Mouse (Mus musculus) gastrocnemius, adult 18-20 months (tissue): ENCODE measurements at regions not wholly inside any gene's neighbourhood (a gene's known extent, or its start where the extent isn't known, plus 50 kb on each side); places are given as distances from the start of the nearest gene placed in this dataset.
"Not testable (repeated sequence)": the region's sequence is repeated elsewhere in the genome, so short reads cannot be mapped to it uniquely, and the experiment has no call there.

ENCODE experiments used
- DNase-seq: peaks from one replicate; pipeline ENCODE4 v3.0.0; 2021; ENCODE audit warnings: low spot score

DNA sequence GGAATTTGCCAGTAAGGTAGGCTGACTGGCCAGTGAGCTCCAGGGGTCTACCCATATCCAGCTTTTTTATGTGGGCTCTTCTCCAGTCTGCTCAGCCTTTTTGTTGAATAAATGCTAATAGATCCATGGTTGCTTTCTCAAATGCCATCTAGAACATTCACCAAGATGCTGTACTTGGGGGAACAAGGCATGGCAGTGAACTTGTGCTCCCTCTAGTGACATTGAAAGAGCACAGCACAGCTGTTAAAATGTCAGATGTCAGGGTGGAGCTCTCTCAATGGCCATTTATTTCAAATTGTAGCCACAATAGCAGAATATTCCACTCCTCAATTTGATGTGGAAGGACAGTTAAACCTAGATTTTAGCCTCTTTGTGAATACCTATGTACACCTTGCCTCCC, 86.3 kb downstream of the Kcnk1 start:
- DNase-seq = no peak

DNA sequence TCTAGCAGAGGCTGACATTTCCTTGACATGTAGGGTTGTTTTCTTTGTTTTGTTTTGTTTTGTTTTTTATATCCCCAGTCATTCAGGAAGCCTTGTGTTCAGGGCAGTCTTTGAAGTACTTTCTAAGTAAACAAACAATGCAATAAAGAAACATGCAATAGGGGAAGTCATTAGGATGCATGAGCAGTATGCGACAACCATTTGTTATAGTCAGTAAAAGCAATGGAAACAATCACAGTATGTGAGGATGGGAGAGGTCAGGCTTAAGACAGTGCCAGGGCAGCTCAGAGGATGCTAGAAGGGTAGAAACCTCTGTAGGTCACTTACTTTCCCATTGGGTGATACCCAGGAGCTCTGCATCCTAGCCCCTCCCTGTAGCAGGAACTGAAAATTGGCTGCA, 87.9 kb downstream of the Kcnk1 start:
- no peak for DNase-seq

DNA sequence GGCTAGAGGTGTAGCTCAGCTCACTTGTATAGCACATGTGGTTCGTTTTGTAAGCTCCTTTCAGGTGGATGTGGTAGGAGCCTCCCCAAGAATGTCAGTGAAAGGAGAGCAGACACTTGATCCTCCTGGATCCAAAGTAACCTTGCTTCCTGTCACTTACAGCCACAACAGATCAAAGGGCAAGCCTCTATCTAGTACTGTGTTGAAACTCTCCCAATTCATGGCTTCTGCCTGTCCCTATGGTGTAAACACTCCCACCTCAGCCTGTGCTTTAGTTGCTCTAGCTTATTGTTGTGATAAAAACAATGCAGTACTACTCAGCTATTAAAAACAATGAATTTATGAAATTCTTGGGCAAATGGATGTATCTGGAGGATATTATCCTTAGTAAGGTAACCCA, 95.8 kb downstream of the Kcnk1 start:
- DNase-seq = no peak

DNA sequence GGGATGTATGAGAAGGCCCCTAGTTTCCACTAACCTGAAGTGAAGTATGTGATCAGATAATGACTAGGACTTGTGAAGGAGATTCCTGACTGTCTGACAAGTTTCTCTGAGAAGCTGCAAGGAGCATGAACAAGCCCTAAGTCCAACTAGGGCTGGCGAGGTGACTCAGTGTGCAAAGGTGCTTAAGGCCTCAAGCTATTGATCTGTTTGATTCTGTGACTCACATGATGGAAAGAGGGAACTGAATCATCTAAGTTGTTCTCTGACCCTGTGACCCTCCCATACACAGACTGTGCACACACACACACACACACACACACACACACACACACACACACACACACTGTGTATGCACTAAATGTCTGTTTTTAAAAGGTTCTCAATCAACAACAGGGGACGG, 99.0 kb downstream of the Kcnk1 start:
- no peak for DNase-seq

DNA sequence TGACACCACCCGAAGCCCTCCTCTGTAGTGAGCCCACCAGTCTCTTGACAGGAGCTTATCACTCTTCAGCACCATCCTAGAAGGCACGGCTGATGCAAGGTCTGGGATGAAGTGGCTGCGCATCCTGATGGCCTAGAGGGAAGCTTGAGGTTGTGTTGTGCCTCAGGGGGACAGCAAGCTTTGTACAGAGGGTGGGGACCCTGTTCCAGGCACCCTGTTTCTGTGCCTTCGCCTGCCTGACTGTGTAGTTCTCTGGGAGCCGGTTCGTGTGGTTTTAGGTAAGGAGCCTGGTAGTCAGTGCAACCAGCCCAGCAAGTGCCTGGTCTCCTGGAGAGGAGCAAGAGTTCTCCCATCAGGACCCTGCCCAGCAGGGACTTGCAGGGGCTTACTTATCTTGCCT, 101.1 kb downstream of the Kcnk1 start:
- no peak for DNase-seq

DNA sequence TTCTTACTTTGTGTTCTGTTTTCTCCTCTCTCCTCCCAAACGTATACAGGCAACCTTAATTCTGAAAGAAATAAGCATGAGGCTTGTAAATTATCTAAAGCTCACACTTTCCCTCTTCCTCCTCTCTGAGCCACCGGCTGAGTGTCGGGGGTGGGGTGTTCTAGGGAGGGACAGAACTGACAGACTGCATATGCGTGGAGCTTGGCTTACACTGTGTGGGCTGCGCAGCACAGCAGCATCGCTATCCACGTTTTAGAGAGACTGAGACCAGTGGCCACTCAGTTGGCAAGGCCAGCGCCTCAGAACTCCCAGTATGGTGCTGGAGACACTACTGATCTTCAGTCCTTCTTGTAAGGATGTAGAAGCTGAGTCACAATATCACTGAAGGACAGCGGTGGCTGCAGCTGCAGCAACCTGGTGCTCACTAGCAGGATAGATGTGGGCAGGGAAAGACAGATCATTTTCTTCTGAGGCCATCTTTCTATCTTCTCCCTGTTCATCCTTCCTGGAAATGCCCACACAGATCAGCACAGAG, 101.7 kb downstream of the Kcnk1 start:
- no peak for DNase-seq

DNA sequence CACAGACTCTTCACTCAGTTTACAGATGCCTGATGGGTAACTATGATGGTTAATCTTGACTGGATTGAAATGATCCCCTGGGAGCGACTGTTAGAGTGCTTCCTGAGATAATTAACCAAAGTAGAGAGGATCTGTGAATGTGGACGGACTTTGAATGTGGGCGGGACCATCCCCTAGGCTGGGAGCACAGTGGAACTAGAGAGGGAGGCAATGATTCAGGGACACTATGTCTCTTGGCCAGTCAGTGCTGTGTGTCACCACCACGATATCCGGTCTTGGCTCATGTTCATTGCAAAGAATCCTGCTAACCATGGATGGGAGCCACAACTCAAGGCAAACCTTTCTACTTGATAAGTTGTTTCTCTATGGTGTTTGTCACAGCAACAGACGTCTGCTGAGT, 103.9 kb downstream of the Kcnk1 start:
- no peak for DNase-seq

DNA sequence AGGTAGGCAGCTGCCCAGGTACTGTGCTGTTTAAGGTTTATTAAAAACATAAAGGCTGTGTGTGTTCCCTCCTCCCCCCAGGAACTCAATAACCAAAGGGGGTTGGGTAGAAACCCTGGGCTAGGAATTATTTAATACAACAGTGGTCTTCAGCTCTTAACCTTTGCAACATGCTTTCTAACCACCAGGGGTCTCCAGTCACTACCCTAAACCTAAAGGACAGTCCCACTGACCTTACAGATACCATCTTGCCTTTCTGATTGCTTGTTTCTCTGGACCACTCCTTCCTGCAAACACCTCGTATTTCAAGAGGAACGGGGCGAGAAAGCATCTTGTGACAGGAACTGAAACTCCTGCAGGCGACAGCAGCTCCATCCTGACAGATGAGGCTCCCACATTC, 104.9 kb downstream of the Kcnk1 start:
- DNase-seq = no peak

DNA sequence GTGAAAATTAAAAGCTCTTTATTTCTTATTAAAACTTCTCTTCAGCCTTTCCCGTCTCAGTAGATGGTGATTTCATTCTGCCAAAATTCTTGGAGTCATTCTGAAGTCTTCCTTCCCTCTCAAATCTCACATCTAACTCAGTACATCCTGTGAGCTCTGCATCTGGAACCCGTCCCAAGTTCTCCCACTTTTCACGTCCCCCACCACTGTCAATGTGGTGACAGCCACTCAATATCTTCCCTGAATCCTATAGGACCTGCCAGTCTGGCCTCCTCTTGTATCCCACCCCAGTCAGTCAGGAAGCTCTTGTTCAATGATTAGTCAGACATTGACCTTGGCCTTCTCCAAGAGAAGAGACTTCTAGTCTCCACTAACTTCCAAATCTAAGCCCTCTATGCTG, 110.1 kb downstream of the Kcnk1 start:
- no peak for DNase-seq

DNA sequence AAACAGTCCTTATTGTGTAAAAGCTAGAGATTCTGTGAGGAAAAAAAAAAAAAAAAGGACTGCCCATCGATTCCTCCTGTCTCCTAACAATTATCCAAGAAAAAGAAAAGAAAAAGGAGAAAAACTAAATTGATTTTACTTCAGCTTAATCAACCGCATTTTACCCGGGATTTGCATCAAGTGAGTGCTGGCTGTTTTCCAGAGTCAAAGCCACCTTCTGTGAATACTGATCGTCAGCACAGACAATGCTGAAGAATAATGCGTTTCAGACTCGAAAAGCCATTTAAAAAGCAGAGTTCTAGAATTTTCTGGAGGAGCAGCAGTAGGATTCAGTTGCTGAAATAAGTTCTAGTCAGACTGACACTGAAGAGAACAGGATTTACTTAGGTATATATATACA, 131.1 kb downstream of the Kcnk1 start:
- DNase-seq = no peak

DNA sequence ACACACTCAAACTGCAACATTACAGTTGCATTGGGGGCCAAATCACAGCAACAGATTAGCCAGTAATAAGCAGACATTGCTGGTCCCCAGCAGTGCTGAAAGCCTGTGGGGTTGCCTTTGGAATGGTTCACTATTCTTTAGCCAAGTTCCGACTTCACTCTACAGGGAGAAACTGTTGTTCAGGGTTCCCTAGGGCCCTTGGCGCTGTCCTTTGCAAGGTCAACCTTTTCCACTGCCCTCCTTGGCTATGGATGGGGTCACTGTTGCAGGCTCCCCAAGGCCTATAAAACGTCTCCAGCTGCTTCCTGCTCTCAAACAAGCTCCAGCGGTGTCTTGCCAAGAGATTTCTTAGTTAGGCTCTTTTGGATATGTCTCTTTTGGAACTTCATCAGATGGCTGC, 137.1 kb downstream of the Kcnk1 start:
- peak; percentile 21 for DNase-seq

DNA sequence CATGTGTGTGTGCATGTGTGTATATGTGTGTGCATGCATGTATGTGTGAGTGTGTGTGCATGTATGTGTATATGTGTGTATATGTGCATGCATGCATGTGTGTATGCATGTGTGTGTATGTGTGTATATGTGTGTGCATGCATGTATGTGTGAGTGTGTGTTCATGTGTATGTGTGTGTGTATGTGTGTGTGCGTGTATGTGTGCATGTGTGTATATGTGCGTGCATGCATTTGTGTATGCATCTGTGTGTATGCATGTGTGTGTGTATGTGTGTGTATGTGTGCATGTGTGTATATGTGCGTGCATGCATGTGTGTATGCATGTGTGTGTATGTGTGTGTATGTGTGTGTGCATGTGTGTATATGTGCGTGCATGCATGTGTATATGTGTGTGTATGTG, 137.9 kb downstream of the Kcnk1 start:
- DNase-seq = not testable (repeated sequence)

DNA sequence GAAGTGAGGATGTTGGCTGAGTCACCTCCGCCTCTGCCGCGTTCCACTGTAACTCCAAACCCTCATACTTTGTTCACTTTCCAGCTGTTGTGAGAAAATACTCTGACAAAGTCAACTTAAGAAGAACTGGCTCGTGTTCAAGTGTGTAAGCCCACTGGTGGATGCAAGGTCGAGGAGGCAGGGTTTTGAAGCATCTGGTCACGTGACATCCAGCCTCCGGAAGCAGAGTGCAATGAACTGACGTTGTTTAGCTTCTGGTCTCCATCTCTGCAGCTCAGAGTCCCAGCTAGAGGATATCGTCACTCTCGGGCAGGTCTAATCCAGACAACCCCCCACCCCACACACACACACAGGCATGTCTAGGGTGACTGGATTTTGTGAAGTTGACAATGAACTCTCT, 140.1 kb downstream of the Kcnk1 start:
- no peak for DNase-seq

DNA sequence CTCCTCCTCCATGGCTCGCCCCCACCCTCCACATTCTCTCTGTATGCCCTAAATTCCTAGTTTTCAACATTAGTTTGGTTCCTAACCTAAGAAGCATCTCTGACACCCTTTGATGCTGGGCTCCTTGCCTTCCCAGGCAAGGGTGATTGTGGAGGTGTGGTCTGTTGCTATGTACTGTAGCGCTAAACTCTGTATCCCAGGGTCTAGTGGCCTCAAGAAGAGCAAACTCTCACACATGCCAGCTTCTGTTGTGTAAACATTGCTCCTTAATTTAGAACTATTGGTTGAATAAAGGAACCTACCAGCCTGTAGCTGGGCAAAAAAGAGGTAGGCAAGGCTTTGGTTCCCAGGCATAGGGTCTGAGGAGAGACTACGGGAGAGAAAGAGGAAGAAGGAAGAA, 140.6 kb downstream of the Kcnk1 start:
- DNase-seq = no peak

DNA sequence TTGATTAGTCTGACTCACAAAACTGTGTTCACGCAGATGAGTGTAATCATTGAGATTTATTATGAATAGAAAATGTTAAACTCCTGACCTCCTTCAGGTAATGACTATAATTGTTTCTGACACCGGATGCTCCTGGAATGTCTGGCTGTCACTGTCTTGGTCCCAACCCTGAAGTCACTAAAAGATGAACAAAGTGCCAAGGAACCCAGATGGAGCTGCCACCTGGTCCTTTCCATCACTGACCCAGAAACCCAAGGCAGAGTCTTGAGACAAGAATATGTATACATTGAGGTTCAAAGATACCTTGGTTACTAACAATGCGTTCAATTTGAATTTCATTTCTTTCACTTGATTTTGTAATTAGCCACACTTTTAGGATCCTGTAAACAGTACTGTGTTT, 142.0 kb downstream of the Kcnk1 start:
- no peak for DNase-seq

DNA sequence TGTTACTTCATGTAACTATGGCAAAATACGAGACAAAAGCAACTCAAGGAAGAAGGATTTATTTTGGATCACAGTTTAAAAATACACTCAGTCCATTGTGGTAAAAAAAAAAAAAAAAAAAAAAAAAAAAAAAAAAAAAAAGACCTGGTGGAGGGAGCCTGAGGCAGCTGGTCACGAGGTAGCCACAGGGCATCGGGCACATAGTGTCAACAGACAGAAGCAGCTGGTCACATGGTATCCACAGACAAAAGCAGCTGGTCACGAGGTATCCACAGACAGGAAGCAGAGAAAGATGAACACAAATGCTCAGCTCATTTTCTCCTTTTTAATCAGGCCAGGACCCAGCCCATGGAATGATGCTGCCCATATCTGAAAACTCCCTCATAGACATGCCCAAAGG, 142.5 kb downstream of the Kcnk1 start:
- DNase-seq = no peak

DNA sequence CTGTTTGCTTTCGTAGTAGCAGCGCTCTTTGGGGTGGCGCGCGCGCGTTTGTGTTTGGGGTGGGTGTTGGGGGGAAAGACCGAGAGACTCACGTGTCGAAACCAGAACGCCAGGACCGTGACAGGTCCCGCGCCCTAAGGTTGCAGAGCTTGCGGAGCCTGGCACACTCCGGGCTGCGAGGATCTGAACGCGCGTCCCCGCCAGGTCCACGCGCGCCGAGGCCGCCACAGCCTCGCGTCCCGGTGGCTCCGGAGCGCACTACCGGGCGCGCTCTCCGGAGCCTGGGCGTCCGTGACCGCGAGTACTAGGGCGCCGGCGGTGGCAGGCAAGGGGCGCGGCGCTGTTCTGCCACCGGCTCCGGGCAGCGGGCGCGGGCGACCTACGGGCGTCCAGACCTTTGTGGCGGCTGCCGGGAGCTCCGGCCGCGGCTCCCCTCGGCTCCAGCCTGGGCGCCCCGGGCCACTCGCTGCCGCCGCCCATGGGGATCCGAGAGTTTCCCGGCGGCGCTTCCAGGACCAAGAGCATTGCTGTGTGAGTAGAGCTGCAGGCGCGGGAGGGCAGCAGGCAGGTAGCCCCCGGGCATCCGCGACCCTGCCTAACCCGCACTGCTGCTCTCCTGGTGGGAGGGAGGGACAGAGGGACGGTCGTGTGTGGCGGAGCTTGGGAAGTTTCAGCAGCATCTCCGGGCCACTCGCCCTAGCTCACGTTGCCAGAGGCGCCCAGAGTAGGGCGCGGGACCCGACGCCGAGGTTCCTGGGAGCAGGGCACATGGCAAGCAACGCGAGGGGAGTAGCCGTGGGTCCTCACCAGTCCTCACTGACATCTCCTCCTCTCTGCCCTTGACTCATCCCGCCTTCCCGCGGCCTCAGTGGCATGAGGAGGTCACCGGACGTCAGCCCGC, 143.9 kb downstream of the Kcnk1 start:
- DNase-seq = no peak

DNA sequence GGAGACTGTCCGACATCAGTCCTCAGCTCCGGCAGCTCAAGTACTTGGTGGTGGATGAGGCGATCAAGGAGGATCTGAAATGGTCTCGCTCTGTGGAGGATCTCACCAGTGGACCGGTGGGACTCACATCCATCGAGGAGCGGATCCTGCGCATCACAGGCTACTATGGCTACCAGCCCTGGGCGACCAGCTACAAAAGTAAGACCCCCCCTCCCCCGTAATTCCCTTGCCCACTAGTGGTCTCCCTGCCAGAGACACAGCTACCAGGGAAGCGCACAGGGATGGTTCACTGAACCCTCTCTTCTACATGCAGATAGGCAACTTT, 144.5 kb downstream of the Kcnk1 start:
- no peak for DNase-seq

DNA sequence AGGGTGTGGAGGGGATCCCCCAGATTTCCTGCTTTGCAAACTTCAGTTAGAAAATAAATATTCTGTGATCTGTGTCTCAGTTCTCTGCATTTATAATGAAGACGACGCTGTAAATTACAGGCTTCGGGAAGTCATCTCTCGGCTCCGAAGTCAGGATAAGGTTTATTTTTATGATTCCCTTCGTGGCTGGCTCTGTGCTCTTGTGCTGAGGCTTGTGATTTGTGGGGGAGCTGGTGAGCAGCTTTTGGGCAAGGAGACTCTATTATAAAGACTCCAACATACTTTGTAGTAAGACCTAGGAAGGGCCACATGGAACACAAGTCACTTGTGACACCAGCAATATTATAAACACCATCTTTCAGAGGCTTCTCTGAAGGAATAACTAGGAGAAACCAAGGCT, 146.0 kb downstream of the Kcnk1 start:
- no peak for DNase-seq

DNA sequence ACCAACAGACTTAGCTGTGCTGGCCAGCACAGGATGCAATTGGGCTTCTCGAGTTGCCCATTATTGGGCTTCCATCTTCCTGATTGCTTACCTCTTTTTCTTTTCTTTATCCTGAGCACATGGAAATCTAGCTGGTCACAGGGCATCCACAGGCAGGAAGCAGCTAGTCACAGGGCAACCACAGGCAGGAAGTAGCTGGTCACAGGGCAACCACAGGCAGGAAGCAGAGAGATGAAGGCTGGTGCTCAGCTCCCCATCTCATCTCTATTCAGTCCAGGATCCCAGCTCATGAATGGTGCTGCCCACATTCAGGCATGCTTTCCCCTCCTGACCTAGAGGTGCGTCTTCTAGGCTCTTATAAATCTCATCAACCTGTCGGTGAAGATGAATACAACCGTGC, 146.8 kb upstream of the Slc35f3 start:
- no peak for DNase-seq

DNA sequence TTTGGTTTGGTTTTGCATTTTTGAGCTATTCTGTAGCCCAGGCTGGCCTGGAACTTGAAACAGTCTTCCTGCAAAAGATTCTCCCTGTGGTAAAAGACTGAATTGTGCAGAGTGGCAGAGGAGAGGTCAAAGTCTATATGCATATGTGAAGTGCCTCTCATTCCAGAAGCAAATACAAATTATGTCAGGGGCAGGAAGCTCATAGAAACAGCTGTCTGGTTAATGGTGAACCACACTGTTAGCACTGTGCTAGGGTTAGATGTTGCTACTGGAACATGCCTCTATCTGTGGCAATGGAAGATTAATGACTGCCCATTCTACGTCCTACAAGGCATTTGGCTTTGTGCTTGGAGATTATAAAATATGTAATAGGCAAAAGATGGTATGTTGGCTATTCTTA, 144.4 kb upstream of the Slc35f3 start:
- no peak for DNase-seq

DNA sequence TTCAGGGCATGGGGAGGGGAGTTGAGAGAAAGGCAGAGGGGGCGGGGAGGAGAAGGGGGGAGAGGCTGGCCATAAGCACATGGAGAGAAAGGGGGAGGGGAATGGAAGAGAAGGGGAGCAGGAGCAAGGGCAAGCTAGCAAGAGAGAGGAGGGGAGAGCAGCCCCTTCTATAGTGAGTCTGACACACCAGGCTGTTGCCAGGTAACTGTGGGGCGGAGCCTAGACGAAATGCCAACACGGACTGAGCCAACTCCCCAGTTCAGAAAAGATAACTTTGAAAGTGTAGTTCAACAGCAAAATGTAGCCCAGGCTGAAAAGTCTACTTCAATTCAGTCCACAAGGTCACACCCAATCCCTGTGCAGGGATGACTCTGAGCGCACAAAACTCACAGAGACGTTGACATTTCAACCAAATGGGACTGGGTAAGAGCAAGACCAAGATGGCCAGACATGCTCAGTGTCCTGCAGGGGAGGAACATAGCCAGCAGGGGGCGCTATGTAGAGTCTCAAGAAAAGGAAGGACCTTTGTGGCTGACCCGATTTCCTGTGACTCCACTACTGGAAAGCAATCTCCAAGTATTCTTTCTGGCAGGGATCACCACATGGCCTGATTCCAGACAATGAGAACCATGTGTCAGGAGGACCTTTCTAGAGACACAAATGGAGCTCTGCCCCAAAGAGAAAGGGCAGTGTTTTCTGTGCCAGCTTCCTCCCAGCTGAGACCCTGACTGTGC, 140.7 kb upstream of the Slc35f3 start:
- DNase-seq = peak; percentile 47

DNA sequence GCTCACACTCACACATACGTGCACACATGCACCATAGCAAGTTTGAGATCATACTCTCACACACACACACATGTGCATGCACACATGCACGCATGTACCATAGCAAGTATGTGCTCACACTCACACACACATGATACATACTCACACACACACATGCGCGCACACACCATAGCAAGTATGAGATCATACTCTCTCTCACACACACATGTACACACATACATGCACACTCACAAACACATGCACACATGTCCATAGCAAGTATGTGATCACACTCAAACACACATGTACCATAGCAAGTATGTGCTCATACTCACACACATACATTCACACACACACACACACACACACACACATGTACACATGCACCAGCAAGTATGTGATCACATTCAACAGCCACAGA, 138.9 kb upstream of the Slc35f3 start:
- no peak for DNase-seq
